Mouse (Mus musculus) gastrocnemius, adult 2 months (tissue): ENCODE results near the gene Bend3. TPM values are rescaled to one million over a fixed set of nuclear protein-coding genes. Genes with fewer than 3 reads are reported as not detected.
A peak's percentile ranks its signal among the peaks of the same experiment; 100 is the strongest.

Experiments used
- DNase-seq: peaks from one replicate; pipeline ENCODE4 v3.0.0; 2022
- H3K27ac ChIP-seq: fragments of 200-600 bp; 2 replicates; pipeline ENCODE4 v1.8.1; 2022; ENCODE audit warnings: mild to moderate bottlenecking
- H3K4me3 ChIP-seq: fragments of 200-600 bp; 2 replicates; pipeline ENCODE4 v1.8.1; 2022; ENCODE audit warnings: mild to moderate bottlenecking, moderate library complexity
- CTCF ChIP-seq: fragments of 200-600 bp; IDR thresholded peaks from 2 replicates; pipeline ENCODE4 v1.8.1; 2022; ENCODE audit warnings: antibody characterized with exemption, mild to moderate bottlenecking, moderate library complexity
- intact Hi-C: fragments of 180-260 bp; cut with DNase I; formaldehyde crosslinking; loops from one replicate; pipeline ENCODE4 v1.15.1; 2025
- total RNA-seq, 2 experiments: library from RNA; stranded (reverse); gene quantifications; 2 replicates each; pipeline ENCODE4 v1.2.3; 2021

The Bend3 gene
- total RNA-seq, 2 experiments from 2014 or later, result 4.4 to 4.9 TPM

DNA sequence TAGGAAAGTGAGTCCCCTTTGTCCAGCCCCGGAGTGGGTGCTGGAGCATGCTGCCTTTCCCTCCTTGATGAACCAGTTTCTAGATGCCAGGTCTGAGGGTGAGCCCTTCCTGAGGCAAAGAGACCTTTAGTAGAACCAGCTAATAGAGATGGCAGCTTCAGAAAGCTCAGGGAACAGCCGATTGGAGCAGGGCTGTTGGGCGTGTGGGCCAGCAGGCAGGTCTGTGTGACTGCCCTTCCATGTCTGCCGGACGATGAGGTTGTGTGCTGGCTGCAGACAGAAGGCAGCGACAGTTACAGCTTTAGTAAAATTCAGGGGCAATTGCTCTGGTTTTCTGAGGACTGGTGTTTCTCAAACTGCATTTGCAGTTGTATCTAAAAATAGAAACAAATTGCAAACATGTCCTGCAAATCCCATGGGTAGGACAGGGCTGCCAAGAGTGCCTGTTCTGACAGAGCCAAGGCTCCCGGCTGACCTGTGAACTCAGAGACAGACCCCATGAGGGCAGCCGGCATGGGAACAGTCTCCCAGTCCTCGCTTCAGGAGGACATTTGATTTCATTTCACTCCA is 4.9 kb downstream of the Bend3 start:
- no peak for TF ChIP-seq CTCF
- peak; percentile 83 for DNase-seq
- peak overlapping the region; percentile 91 for H3K27ac ChIP-seq
- intact Hi-C loops, result no loop called here
- peak overlapping the region; percentile 59 for H3K4me3 ChIP-seq

DNA sequence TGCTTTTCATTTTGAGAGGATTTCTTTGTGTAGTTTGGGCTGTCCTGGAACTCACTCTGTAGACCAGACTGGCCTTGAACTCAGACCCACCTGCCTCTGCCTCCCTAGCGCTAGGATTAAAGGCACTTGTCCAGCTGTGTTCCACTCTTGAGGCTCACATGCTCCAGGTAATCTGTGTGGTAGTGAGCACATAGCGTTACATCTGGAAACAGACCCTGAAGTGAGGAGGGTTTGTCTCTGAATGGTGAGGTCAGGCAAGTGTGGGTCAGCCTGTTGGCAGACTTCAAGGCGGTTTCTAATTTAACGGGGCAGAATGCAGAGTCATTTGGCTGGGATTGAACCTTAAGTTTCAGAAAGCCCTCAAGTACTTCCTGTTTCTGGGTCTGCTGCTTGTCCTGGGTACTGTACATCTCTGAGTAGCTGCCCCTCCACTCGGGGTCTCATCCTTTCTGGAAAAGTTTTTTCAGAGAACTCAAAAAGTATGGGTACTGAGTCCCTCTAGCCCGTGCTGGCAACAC is 7.2 kb downstream of the Bend3 start:
- no peak for DNase-seq
- intact Hi-C loops, result no loop called here
- TF ChIP-seq CTCF, result no peak
- Histone ChIP-seq H3K4me3 (no peak overlapping the region), H3K27ac (peak overlapping the region; percentile 28; the same call in 1 of the 2 replicates)

DNA sequence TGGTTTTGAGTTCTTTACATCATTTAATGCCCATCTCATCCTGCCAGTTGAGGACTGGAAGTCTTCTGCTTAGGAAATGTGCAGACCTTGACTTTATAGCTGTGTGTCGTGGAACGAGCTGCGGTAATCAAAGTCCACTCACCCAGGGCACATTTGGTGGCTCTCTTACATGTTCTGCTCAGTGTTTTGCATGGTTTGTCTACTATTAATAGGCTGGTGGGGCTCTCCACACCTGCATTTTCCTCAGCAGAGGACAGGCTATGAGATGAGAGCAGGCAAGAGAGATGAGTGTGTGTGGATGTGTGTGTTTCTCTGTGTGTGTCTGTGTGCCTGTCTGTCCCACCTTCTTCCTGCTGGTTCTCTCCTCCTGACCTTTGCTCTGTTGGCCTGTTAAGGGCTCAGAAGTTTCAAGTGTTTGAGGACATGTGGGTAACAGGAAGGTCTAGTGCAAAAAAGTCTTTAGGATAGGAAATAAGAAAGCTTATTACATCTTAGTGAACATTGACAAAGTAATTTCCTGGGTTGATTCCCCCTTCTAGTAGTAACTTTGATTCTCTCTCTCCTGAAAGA is 8.9 kb downstream of the Bend3 start:
- intact Hi-C loops, result no loop called here
- no peak for DNase-seq
- peak overlapping the region; percentile 48; the same call in 1 of the 2 replicates for H3K27ac ChIP-seq
- no peak overlapping the region for H3K4me3 ChIP-seq
- no peak for TF ChIP-seq CTCF

DNA sequence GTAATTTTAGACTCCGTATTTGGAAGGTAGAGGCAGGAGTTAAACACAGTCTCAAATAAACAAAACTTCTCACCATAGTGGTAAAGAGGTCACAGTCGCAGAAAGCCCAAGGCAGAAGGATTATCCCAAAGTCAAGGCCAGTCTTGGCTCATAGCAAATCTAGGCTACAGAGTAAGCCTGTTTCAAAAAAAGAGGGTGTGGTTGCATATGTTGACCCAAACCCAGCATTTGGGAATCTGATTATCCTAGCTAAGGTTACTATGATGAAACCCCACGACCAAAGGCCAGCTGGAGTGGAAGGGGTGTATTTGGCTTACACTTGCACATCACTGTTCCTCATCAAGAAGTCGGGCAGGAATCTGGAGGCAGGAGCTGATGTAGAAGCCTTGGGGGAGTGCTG is 9.6 kb downstream of the Bend3 start:
- no peak for DNase-seq
- H3K27ac ChIP-seq, result peak overlapping the region; percentile 48; the same call in 1 of the 2 replicates

DNA sequence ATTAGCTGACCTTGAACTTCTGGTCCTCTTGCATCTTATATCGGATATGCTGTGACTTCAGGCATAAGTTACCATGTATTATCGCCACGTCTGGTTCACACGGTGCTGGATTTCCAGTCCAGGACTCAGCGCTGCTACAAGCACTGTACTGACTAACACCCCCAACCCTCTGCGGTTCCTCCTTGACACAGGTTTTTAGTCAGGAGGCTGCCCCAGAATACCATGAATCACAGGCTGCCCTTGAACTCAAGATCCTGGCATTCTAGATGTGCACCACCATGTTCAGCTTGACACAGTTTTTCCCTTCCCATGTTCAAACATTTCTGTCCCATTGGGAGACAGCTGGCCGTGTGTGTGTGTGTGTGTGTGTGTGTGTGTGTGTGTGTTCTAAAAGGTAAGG is 10.5 kb downstream of the Bend3 start:
- intact Hi-C loops, result no loop called here
- H3K27ac ChIP-seq, result no peak overlapping the region

More for the DNA sequence above, 9.6 kb downstream of the Bend3 start:
- no peak for TF ChIP-seq CTCF
- no peak overlapping the region for H3K4me3 ChIP-seq
- intact Hi-C loops, result no loop called here

DNA sequence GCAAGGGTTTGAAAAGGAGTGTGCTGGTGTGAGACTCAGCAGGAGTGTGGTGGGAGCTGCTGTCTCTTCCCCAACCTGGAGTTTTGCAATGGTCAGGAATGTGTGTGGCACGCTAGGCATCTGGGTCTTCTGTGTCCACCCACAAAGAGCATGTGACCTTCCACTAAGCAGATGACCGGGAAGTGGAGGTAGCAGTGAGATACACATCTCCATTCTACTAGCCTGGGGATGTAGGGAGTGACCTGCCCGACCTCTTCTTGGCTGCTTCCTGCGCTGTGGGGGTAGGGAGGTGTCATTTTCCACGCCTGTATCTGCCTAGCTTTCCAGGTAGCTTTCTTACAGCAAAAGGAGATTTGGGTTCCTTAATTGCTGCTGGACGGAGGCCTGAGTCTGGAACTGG is 10.9 kb downstream of the Bend3 start:
- Histone ChIP-seq H3K27ac (no peak overlapping the region), H3K4me3 (no peak overlapping the region)
- DNase-seq, result no peak
- intact Hi-C loops, result no loop called here
- TF ChIP-seq CTCF, result no peak

More for the DNA sequence above, 10.5 kb downstream of the Bend3 start:
- no peak for DNase-seq
- no peak overlapping the region for H3K4me3 ChIP-seq
- TF ChIP-seq CTCF, result no peak

DNA sequence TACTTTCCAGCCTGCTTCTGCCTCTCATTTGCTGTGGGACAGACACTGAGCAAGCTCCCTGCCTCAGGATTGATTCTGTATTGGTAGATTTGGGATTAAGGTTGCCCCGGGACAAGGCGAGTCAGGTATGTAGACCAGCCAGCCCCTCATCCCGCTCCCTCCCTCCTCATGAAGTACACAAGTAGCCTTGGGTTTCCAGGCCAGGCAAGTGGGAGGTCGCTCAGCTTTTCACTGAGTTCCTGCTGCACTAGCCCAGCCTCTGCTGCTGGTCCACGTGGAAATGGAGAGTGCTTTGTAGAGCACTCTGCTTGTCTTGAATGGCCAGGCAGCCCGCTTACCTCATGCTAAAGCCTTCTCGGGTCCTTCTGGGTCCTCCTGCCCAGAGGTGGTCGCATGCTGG is 11.4 kb downstream of the Bend3 start:
- TF ChIP-seq CTCF, result no peak
- DNase-seq, result no peak
- intact Hi-C loops, result no loop called here
- H3K27ac ChIP-seq, result no peak overlapping the region
- no peak overlapping the region for H3K4me3 ChIP-seq

DNA sequence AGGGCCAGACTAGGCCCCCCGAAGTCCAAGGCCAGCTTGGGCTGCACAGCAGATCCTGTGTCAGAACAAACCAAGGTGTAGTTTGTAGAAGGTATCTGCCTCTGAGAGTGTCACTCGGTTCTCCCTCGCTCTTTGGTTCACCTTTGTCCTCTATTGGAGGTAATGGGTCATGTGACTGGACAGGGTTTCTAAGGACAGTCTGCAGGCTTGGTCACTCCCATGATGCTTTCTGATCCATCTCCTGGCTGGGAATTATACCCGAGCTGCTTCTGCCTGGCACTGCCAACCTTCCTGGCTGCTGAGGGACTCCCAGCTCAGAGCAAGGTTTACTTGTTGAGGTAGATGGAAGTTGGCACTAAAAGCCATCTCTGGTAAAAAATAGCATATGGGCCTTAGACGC is 12.2 kb downstream of the Bend3 start:
- Histone ChIP-seq H3K4me3 (no peak overlapping the region), H3K27ac (peak overlapping the region; percentile 48)
- DNase-seq, result peak; percentile 52
- TF ChIP-seq CTCF, result no peak
- intact Hi-C loops, result no loop called here

DNA sequence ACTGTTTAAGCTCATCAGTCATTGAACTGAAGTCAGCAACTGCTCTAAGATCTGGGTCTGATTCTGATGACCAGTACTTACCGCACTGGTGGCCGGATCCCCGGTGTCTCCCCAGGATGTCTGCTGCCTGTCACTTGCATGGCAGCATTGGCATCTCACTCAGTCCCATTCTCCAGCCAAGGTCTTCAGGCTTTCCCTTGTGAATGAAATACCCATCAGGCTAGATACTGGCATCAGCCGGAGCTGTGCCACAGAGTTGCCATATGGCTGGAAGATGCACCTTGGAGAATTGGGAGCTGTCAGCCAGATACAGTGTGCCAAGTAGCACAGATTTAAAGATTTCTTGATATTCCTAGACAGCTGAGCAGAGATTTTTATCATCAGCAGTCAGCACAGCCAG is 24.0 kb downstream of the Bend3 start:
- DNase-seq, result no peak
- no peak for TF ChIP-seq CTCF
- Histone ChIP-seq H3K27ac (no peak overlapping the region), H3K4me3 (no peak overlapping the region)
- intact Hi-C loops, result no loop called here

DNA sequence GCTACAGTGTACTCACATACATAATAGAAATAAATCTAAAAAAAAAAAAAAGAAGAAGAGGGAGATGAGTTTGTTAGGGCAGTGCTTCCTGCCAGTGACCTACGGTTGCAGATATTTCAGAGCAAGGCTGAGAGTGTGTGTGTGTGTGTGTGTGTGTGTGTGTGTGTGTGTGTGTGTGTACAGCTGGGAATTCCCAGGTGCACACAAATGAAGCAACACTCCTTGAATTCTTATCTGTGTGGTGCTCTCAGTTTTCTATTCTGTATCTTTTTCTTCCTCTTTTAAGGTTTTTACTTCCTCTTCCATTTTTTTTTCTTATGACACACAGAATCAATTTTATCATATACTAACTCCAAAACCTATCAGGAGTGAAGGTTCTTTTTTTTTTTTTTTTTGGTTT is 25.7 kb downstream of the Bend3 start:
- intact Hi-C loops, result no loop called here
- TF ChIP-seq CTCF, result no peak

DNA sequence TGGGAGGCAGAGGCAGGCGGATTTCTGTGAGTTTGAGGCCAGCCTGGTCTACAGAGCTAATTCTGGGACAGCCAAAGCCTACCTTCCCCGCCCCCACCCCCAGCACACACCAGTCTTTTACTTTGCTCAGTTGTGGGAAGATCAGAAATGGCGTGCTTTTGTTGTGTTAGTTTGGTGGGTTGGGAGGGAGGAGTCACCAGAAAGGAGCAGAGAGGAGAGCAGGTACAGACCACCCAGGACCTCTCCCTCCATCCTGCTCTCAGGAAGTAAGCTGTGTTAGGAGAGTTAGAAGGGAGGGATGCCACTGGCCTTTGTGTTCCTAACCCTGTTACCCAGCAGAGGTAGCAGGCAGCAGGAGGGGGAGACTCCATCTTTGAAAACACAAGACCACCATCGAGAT is 28.4 kb downstream of the Bend3 start:
- intact Hi-C loops, result no loop called here
- no peak for DNase-seq

More for the DNA sequence above, 25.7 kb downstream of the Bend3 start:
- Histone ChIP-seq H3K4me3 (no peak overlapping the region), H3K27ac (no peak overlapping the region)
- DNase-seq, result no peak

DNA sequence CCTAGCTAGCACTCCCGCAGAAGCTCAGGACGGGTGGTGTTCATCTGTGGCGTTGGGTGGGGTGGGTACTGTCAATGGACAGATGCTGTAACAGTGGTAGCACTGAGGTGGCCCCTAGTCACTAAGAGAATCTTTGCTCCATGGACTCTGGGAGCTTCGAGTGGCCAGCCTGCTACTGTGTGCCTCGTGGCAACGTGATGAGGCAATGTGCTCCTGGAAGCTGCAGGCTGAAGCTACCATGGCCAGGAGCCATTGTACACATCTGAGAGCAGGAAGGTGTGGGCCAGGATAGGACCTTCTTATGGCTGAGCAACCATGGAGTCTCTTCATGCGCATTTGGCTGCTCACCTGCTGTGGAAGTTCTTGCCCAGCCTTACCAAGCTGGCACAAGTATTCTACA is 30.6 kb downstream of the Bend3 start:
- TF ChIP-seq CTCF, result no peak
- intact Hi-C loops, result no loop called here
- DNase-seq, result no peak
- no peak overlapping the region for H3K27ac ChIP-seq
- no peak overlapping the region for H3K4me3 ChIP-seq

More for the DNA sequence above, 28.4 kb downstream of the Bend3 start:
- no peak for TF ChIP-seq CTCF
- Histone ChIP-seq H3K27ac (no peak overlapping the region), H3K4me3 (no peak overlapping the region)

DNA sequence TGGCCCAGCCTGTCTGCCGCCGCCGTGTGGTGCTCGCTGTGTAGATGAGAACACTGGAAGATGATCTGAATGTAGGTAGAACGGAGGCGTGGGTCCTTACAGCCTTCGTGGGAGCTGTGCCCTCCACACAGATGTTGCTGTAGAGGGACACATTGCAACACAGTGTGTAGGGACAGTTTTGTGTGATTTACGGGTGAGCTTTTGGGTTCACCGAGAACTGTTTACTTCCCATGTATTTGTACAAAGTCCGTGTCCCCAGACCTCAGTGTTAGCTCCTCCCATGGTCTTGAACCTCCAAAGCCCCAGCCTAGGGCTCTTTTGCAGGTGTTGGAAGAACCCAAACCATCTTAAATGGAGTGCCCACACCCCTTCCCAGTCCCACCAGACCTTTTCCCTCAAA is 34.3 kb downstream of the Bend3 start:
- Histone ChIP-seq H3K27ac (no peak overlapping the region), H3K4me3 (no peak overlapping the region)
- intact Hi-C loops, result no loop called here
- DNase-seq, result no peak
- TF ChIP-seq CTCF, result no peak
